Mouse (Mus musculus) heart, postnatal 0 days (tissue): Measurements from ENCODE around the gene Cd24a. TPM values are rescaled to one million over a fixed set of nuclear protein-coding genes. Genes with fewer than 3 reads are reported as not detected.

Source experiments
- ATAC-seq: fragments of 200-750 bp; cut with Nextera tagmentation; 2 replicates; pipeline ENCODE4 v1.8.0; 2017; ENCODE audit warnings: low read depth, moderate number of reproducible peaks, moderate library complexity; ENCODE audit not compliant: insufficient read depth
- DNase-seq: peaks from one replicate; pipeline ENCODE4 v3.0.0-alpha.2; 2016; ENCODE audit warnings: low spot score
- H3K27ac ChIP-seq: fragments of 300-500 bp; sonication (generic); 2 replicates; pipeline ENCODE4 v1.5.1; 2014; ENCODE audit warnings: low read depth, mild to moderate bottlenecking
- H3K27me3 ChIP-seq: fragments of 300-500 bp; sonication (generic); 2 replicates; pipeline ENCODE4 v1.6.1; 2014; ENCODE audit warnings: low read length, mixed read lengths; ENCODE audit not compliant: control insufficient read depth, insufficient read depth
- H3K36me3 ChIP-seq: fragments of 300-500 bp; sonication (generic); replicated peaks from 2 replicates; pipeline ENCODE4 v1.6.1; 2014; ENCODE audit warnings: low read length, mixed read lengths; ENCODE audit not compliant: control insufficient read depth, insufficient read depth
- H3K4me1 ChIP-seq: fragments of 300-500 bp; sonication (generic); 2 replicates; pipeline ENCODE4 v1.6.1; 2014; ENCODE audit warnings: antibody characterized with exemption; ENCODE audit not compliant: control insufficient read depth, insufficient read depth
- H3K4me2 ChIP-seq: fragments of 300-500 bp; sonication (generic); 2 replicates; pipeline ENCODE4 v1.6.1; 2014; ENCODE audit warnings: low read depth, mild to moderate bottlenecking, low read length, moderate library complexity
- H3K4me3 ChIP-seq: fragments of 300-500 bp; sonication (generic); 2 replicates; pipeline ENCODE4 v1.5.1; 2014; ENCODE audit warnings: low read depth, low read length
- H3K9ac ChIP-seq: fragments of 300-500 bp; sonication (generic); replicated peaks from 2 replicates; pipeline ENCODE4 v1.6.1; 2014; ENCODE audit warnings: low read depth, low read length, mixed read lengths
- H3K9me3 ChIP-seq: fragments of 300-500 bp; sonication (generic); replicated peaks from 2 replicates; pipeline ENCODE4 v1.6.1; 2016; ENCODE audit warnings: low read length; ENCODE audit not compliant: control insufficient read depth
- CTCF ChIP-seq: IDR thresholded peaks from 2 replicates; pipeline ENCODE4 v1.5.1; 2016; ENCODE audit warnings: antibody characterized with exemption, control low read depth, low read depth
- EP300 ChIP-seq: IDR thresholded peaks from 2 replicates; pipeline ENCODE4 v1.6.1; 2016; ENCODE audit warnings: antibody characterized with exemption, low read depth
- WGBS: fragments of 180-500 bp; shearing (Covaris S2); extraction: QIAGEN DNeasy Blood & Tissue Kit; methylation state at CpG from one replicate; pipeline ENCODE4 v1.1.7; 2014; 5-methylcytosine and 5-hydroxymethylcytosine counted together
- polyA plus RNA-seq: library from polyadenylated mRNA; unstranded; fragments of >200 nt; fragmentation: Nextera tagmentation; extraction: Ambion mirVana; gene quantifications from 2 replicates; pipeline ENCODE4 v1.2.1, GENCODE M21; 2015
- total RNA-seq: library from RNA; depleted of rRNA; stranded (reverse); fragments of >200 nt; gene quantifications from 2 replicates; pipeline ENCODE4 v1.2.3, GENCODE M21; 2014; ENCODE audit warnings: low replicate concordance

Gene Cd24a
- total and polyA plus RNA-seq, 2 experiments from 2014 or later = 32.9 to 62.2 TPM

GRCm38 (mm10) chr10:43559313-43559712, 18.8 kb upstream of the Cd24a start:
- Histone ChIP-seq H3K27me3 (no peaks in the 10 kb centered on the region), H3K4me3 (no peak overlapping the region), H3K4me1 (no peaks in the 10 kb centered on the region), H3K4me2 (no peak overlapping the region), H3K9me3 (no peaks in the 10 kb centered on the region), H3K27ac (no peak overlapping the region), H3K9ac (no peak overlapping the region), H3K36me3 (no peaks in the 10 kb centered on the region)
- TF ChIP-seq CTCF = no peak
- DNase-seq (no peak), ATAC-seq (no peak)
- 64% methylated on average over 11 of the region's 11 CpGs for WGBS

- Histone ChIP-seq H3K4me3 (no peak overlapping the region), H3K4me2 (no peak overlapping the region), H3K9me3 (no peaks in the 10 kb centered on the region), H3K36me3 (no peaks in the 10 kb centered on the region), H3K27me3 (no peaks in the 10 kb centered on the region), H3K4me1 (no peaks in the 10 kb centered on the region), H3K9ac (no peak overlapping the region), H3K27ac (no peak overlapping the region)
- 31% methylated on average over 2 of the region's 2 CpGs for WGBS
- ATAC-seq (no peak), DNase-seq (no peak)
- no peak for TF ChIP-seq EP300
- TF ChIP-seq CTCF = 0 out of 2 replicates have a peak, but pooled peaks have one; percentile 12
Measured at GRCm38 (mm10) chr10:43560765-43561164, 17.3 kb upstream of the Cd24a start.

GRCm38 (mm10) chr10:43561311-43561710, 16.8 kb upstream of the Cd24a start:
- no peak overlapping the region for H3K4me2 ChIP-seq
- no peaks in the 10 kb centered on the region for H3K27me3 ChIP-seq
- H3K36me3 ChIP-seq = no peaks in the 10 kb centered on the region
- no peak overlapping the region for H3K27ac ChIP-seq
- no peak for ATAC-seq
- no peaks in the 10 kb centered on the region for H3K4me1 ChIP-seq
- H3K9me3 ChIP-seq = no peaks in the 10 kb centered on the region
- no peak for DNase-seq
- no peak overlapping the region for H3K4me3 ChIP-seq
- no peak for TF ChIP-seq CTCF
- TF ChIP-seq EP300 = no peak
- WGBS = 98% methylated on average over 2 of the region's 2 CpGs
- no peak overlapping the region for H3K9ac ChIP-seq

- Histone ChIP-seq H3K4me1 (no peaks in the 10 kb centered on the region), H3K4me2 (no peak overlapping the region), H3K36me3 (no peaks in the 10 kb centered on the region), H3K9ac (no peak overlapping the region), H3K4me3 (no peak overlapping the region), H3K9me3 (0 out of 2 replicates have a peak, but pooled peaks cover 6% of the 10 kb centered on the region), H3K27ac (no peak overlapping the region), H3K27me3 (peaks cover 7% of the 10 kb centered on the region; the same call in 1 of the 2 replicates)
- WGBS = 47% methylated on average over 2 of the region's 2 CpGs
- TF ChIP-seq CTCF (no peak), EP300 (no peak)
- no peak for DNase-seq
- ATAC-seq = no peak
Measured at GRCm38 (mm10) chr10:43574352-43574751, 3.7 kb upstream of the Cd24a start.

- H3K4me1 ChIP-seq = 0 out of 2 replicates have a peak, but pooled peaks cover 2% of the 10 kb centered on the region
- peaks cover 10% of the 10 kb centered on the region; the same call in 1 of the 2 replicates for H3K27me3 ChIP-seq
- no peak overlapping the region for H3K9ac ChIP-seq
- H3K4me3 ChIP-seq = no peak overlapping the region
- TF ChIP-seq EP300 (no peak), CTCF (peak; percentile 86)
- no peak overlapping the region for H3K4me2 ChIP-seq
- ATAC-seq (no peak), DNase-seq (peak; percentile 55)
- no peak overlapping the region for H3K27ac ChIP-seq
- WGBS = 4% methylated on average over 3 of the region's 3 CpGs
- H3K36me3 ChIP-seq = no peaks in the 10 kb centered on the region
- H3K9me3 ChIP-seq = 0 out of 2 replicates have a peak, but pooled peaks cover 6% of the 10 kb centered on the region
Measured at GRCm38 (mm10) chr10:43574956-43575355, 3.1 kb upstream of the Cd24a start.
